Mouse (Mus musculus): Measurements from ENCODE around the gene Hcn2. TPM values are rescaled to one million over a fixed set of nuclear protein-coding genes. Genes with fewer than 3 reads are reported as not detected.
A peak's percentile ranks its signal among the peaks of the same experiment; 100 is the strongest.

Hcn2 gene
- polyA plus RNA-seq, 1 experiment from 2014 or later: 1.2 TPM

GRCm38 (mm10) chr10:79780664-79781015 is 64.2 kb downstream of the Hcn2 start:
- Histone ChIP-seq H3K9me3 (ENCODE audit: control insufficient read depth, low read length) (no peaks in the 10 kb centered on the region), H3K27ac (ENCODE audit: low read depth, low read length) (no peak overlapping the region), H3K4me1 (ENCODE audit: control insufficient read depth, insufficient read depth, low read depth, low read length) (peaks cover 8% of the 10 kb centered on the region), H3K4me2 (ENCODE audit: low read length) (peak overlapping the region; percentile 78), H3K27me3 (replicated peaks; ENCODE audit: control insufficient read depth, insufficient read depth, low read length) (peaks cover 21% of the 10 kb centered on the region), H3K36me3 (ENCODE audit: control insufficient read depth, insufficient read depth, low read length) (no peaks in the 10 kb centered on the region), H3K4me3 (ENCODE audit: low read length) (peak overlapping the region; percentile 48), H3K9ac (ENCODE audit: low read depth, low read length) (peak overlapping the region; percentile 48)
- WGBS: under 1% methylated on average over 13 of the region's 13 CpGs
- peak; percentile 68 for ATAC-seq

- Histone ChIP-seq H3K36me3 (ENCODE audit: control insufficient read depth, insufficient read depth, low read length) (no peaks in the 10 kb centered on the region), H3K9me3 (ENCODE audit: control insufficient read depth, low read length) (no peaks in the 10 kb centered on the region), H3K9ac (ENCODE audit: low read depth, low read length) (peak overlapping the region; percentile 48), H3K4me3 (ENCODE audit: low read length) (peak overlapping the region; percentile 48), H3K4me2 (ENCODE audit: low read length) (peak overlapping the region; percentile 78), H3K27ac (ENCODE audit: low read depth, low read length) (no peak overlapping the region), H3K27me3 (replicated peaks; ENCODE audit: control insufficient read depth, insufficient read depth, low read length) (peaks cover 20% of the 10 kb centered on the region), H3K4me1 (ENCODE audit: control insufficient read depth, insufficient read depth, low read depth, low read length) (peaks cover 8% of the 10 kb centered on the region)
- 32% methylated on average over 21 of the region's 21 CpGs for WGBS
- no peak; the same call in 1 of the 2 replicates for ATAC-seq
Measured at GRCm38 (mm10) chr10:79781139-79781538, 64.7 kb downstream of the Hcn2 start.

GRCm38 (mm10) chr10:79781956-79782355 is 65.5 kb downstream of the Hcn2 start:
- WGBS: 55% methylated on average over 5 of the region's 5 CpGs
- Histone ChIP-seq H3K36me3 (ENCODE audit: control insufficient read depth, insufficient read depth, low read length) (no peaks in the 10 kb centered on the region), H3K4me3 (ENCODE audit: low read length) (no peak overlapping the region), H3K4me1 (ENCODE audit: control insufficient read depth, insufficient read depth, low read depth, low read length) (peaks cover 8% of the 10 kb centered on the region), H3K27me3 (replicated peaks; ENCODE audit: control insufficient read depth, insufficient read depth, low read length) (peaks cover 13% of the 10 kb centered on the region), H3K27ac (ENCODE audit: low read depth, low read length) (no peak overlapping the region), H3K9ac (ENCODE audit: low read depth, low read length) (no peak overlapping the region), H3K4me2 (ENCODE audit: low read length) (no peak overlapping the region), H3K9me3 (ENCODE audit: control insufficient read depth, low read length) (no peaks in the 10 kb centered on the region)
- ATAC-seq: no peak

- H3K4me2 ChIP-seq (ENCODE audit: low read length): no peak overlapping the region
- H3K4me1 ChIP-seq (ENCODE audit: control insufficient read depth, insufficient read depth, low read depth, low read length): peaks cover 1% of the 10 kb centered on the region
- no peaks in the 10 kb centered on the region for H3K36me3 ChIP-seq (ENCODE audit: control insufficient read depth, insufficient read depth, low read length)
- no peak overlapping the region for H3K9ac ChIP-seq (ENCODE audit: low read depth, low read length)
- no peak overlapping the region for H3K27ac ChIP-seq (ENCODE audit: low read depth, low read length)
- ATAC-seq: no peak
- WGBS: 61% methylated on average over 7 of the region's 7 CpGs
- no peaks in the 10 kb centered on the region for H3K9me3 ChIP-seq (ENCODE audit: control insufficient read depth, low read length)
- H3K27me3 ChIP-seq (replicated peaks; ENCODE audit: control insufficient read depth, insufficient read depth, low read length): peaks cover 4% of the 10 kb centered on the region
- H3K4me3 ChIP-seq (ENCODE audit: low read length): no peak overlapping the region
Measured at GRCm38 (mm10) chr10:79783050-79783449, 66.6 kb downstream of the Hcn2 start.

GRCm38 (mm10) chr10:79783920-79784800 is 67.7 kb downstream of the Hcn2 start:
- Histone ChIP-seq H3K4me3 (ENCODE audit: low read length) (no peak overlapping the region), H3K4me1 (ENCODE audit: control insufficient read depth, insufficient read depth, low read depth, low read length) (no peaks in the 10 kb centered on the region; the same call in none of the 2 replicates), H3K27ac (ENCODE audit: low read depth, low read length) (no peak overlapping the region), H3K9ac (ENCODE audit: low read depth, low read length) (no peak overlapping the region), H3K4me2 (ENCODE audit: low read length) (no peak overlapping the region), H3K27me3 (replicated peaks; ENCODE audit: control insufficient read depth, insufficient read depth, low read length) (peaks cover 2% of the 10 kb centered on the region), H3K9me3 (ENCODE audit: control insufficient read depth, low read length) (no peaks in the 10 kb centered on the region), H3K36me3 (ENCODE audit: control insufficient read depth, insufficient read depth, low read length) (no peaks in the 10 kb centered on the region)
- no peak for ATAC-seq
- 37% methylated on average over 27 of the region's 27 CpGs for WGBS

Other genes starting within 250 kb of the Hcn2 start
- gene Vmn2r83, start 247.9 kb upstream of the Hcn2 start, polyA plus RNA-seq (2015; fragmentation: Nextera tagmentation; extraction: Ambion mirVana): 0.04 and 0.06 TPM in 2 replicates
- gene Plpp2, start 182.8 kb upstream of the Hcn2 start, polyA plus RNA-seq (2015; fragmentation: Nextera tagmentation; extraction: Ambion mirVana): 20.7 and 22.2 TPM in 2 replicates
- gene Mier2, start 161.4 kb upstream of the Hcn2 start, polyA plus RNA-seq (2015; fragmentation: Nextera tagmentation; extraction: Ambion mirVana): 56.5 and 67.4 TPM in 2 replicates
- not detected in 2 replicates for gene Theg, start 129.3 kb upstream of the Hcn2 start, polyA plus RNA-seq (2015; fragmentation: Nextera tagmentation; extraction: Ambion mirVana)
- 0.62 and 0.70 TPM in 2 replicates for gene C2cd4c, start 102.6 kb upstream of the Hcn2 start, polyA plus RNA-seq (2015; fragmentation: Nextera tagmentation; extraction: Ambion mirVana)
- 13.7 and 27.7 TPM in 2 replicates for gene Shc2, start 78.7 kb upstream of the Hcn2 start, polyA plus RNA-seq (2015; fragmentation: Nextera tagmentation; extraction: Ambion mirVana)
- gene Odf3l2, start 70.9 kb upstream of the Hcn2 start, polyA plus RNA-seq (2015; fragmentation: Nextera tagmentation; extraction: Ambion mirVana): 0.37 and 0.89 TPM in 2 replicates
- 0.99 and 1.5 TPM in 2 replicates for gene Madcam1, start 52.1 kb upstream of the Hcn2 start, polyA plus RNA-seq (2015; fragmentation: Nextera tagmentation; extraction: Ambion mirVana)
- 107 and 124 TPM in 2 replicates for gene Tpgs1, start 47.3 kb upstream of the Hcn2 start, polyA plus RNA-seq (2015; fragmentation: Nextera tagmentation; extraction: Ambion mirVana)
- 73.5 and 84.7 TPM in 2 replicates for gene Cdc34, start 34.4 kb upstream of the Hcn2 start, polyA plus RNA-seq (2015; fragmentation: Nextera tagmentation; extraction: Ambion mirVana)
- gene Gzmm, start 27.6 kb upstream of the Hcn2 start, polyA plus RNA-seq (2015; fragmentation: Nextera tagmentation; extraction: Ambion mirVana): 1.7 TPM in 2 replicates
- 1,077 and 1,193 TPM in 2 replicates for gene Bsg, start 12.1 kb upstream of the Hcn2 start, polyA plus RNA-seq (2015; fragmentation: Nextera tagmentation; extraction: Ambion mirVana)
- gene Polrmt, start 29.9 kb downstream of the Hcn2 start, polyA plus RNA-seq (2015; fragmentation: Nextera tagmentation; extraction: Ambion mirVana): 37.1 and 50.6 TPM in 2 replicates
- gene Fgf22, start 38.4 kb downstream of the Hcn2 start, polyA plus RNA-seq (2015; fragmentation: Nextera tagmentation; extraction: Ambion mirVana): 1.9 and 3.1 TPM in 2 replicates
- gene Rnf126, start 50.3 kb downstream of the Hcn2 start, polyA plus RNA-seq (2015; fragmentation: Nextera tagmentation; extraction: Ambion mirVana): 74.2 and 101 TPM in 2 replicates
- gene Fstl3, start 60.6 kb downstream of the Hcn2 start, polyA plus RNA-seq (2015; fragmentation: Nextera tagmentation; extraction: Ambion mirVana): 2.6 and 3.0 TPM in 2 replicates
- 0.31 TPM in 1 of 2 replicates, not detected in the other for gene Prss57, start 74.3 kb downstream of the Hcn2 start, polyA plus RNA-seq (2015; fragmentation: Nextera tagmentation; extraction: Ambion mirVana)
- 297 and 309 TPM in 2 replicates for gene Palm, start 76.9 kb downstream of the Hcn2 start, polyA plus RNA-seq (2015; fragmentation: Nextera tagmentation; extraction: Ambion mirVana)
- gene Misp, start 104.4 kb downstream of the Hcn2 start, polyA plus RNA-seq (2015; fragmentation: Nextera tagmentation; extraction: Ambion mirVana): 0.46 and 0.59 TPM in 2 replicates
- 61.2 and 79.2 TPM in 2 replicates for gene Ptbp1, start 137.8 kb downstream of the Hcn2 start, polyA plus RNA-seq (2015; fragmentation: Nextera tagmentation; extraction: Ambion mirVana)
- gene Prtn3, start 157.8 kb downstream of the Hcn2 start, polyA plus RNA-seq (2015; fragmentation: Nextera tagmentation; extraction: Ambion mirVana): 10.4 and 11.2 TPM in 2 replicates
- gene Plppr3, start 158.0 kb downstream of the Hcn2 start, polyA plus RNA-seq (2015; fragmentation: Nextera tagmentation; extraction: Ambion mirVana): 387 and 426 TPM in 2 replicates
- 0.26 and 0.32 TPM in 2 replicates for gene Elane, start 169.6 kb downstream of the Hcn2 start, polyA plus RNA-seq (2015; fragmentation: Nextera tagmentation; extraction: Ambion mirVana)
- not detected in 2 replicates for gene Cfd, start 174.2 kb downstream of the Hcn2 start, polyA plus RNA-seq (2015; fragmentation: Nextera tagmentation; extraction: Ambion mirVana)
- 48.2 and 53.8 TPM in 2 replicates for gene Med16, start 192.3 kb downstream of the Hcn2 start, polyA plus RNA-seq (2015; fragmentation: Nextera tagmentation; extraction: Ambion mirVana)
- 1.4 and 18.3 TPM in 2 replicates for gene Gm26602, start 194.2 kb downstream of the Hcn2 start, polyA plus RNA-seq (2015; fragmentation: Nextera tagmentation; extraction: Ambion mirVana)
- gene Kiss1r, start 200.3 kb downstream of the Hcn2 start, polyA plus RNA-seq (2015; fragmentation: Nextera tagmentation; extraction: Ambion mirVana): 3.1 and 3.7 TPM in 2 replicates
- 293 and 300 TPM in 2 replicates for gene R3hdm4, start 204.6 kb downstream of the Hcn2 start, polyA plus RNA-seq (2015; fragmentation: Nextera tagmentation; extraction: Ambion mirVana)
- gene Arid3a, start 210.4 kb downstream of the Hcn2 start, polyA plus RNA-seq (2015; fragmentation: Nextera tagmentation; extraction: Ambion mirVana): 1.6 and 1.7 TPM in 2 replicates
- gene Wdr18, start 243.5 kb downstream of the Hcn2 start, polyA plus RNA-seq (2015; fragmentation: Nextera tagmentation; extraction: Ambion mirVana): 97.7 and 102 TPM in 2 replicates